Comparison of ENCODE assay signal across 9 mouse cellular contexts in genomic region chr7:142430160-142430678, GRCm38 (mm10). TPM values are rescaled to one million over a fixed set of nuclear protein-coding genes. Genes with fewer than 3 reads are reported as not detected.
A peak's percentile ranks its signal among the peaks of the same experiment; 100 is the strongest.
DNase-seq lines count a peak whose midpoint lies in the region; ATAC-seq and TF ChIP-seq lines count a peak whose summit lies in the region.
"Had no signal": no experiment of that assay in that cellular context is flagged by ENCODE, and none has a peak within 500 bp of the region (broad histone marks: within the 10 kb centered on the region; RNA-seq: fewer than 3 reads in every experiment).

No protein-coding gene starts in this region.

- no peak overlapping the region for H3K9ac ChIP-seq in kidney, embryonic 16.5 days (replicated peaks; ENCODE audit: low read length)
- no peak overlapping the region for H3K9ac ChIP-seq in embryonic facial prominence, embryonic 12.5 days
- H3K9ac ChIP-seq in heart, postnatal 0 days (replicated peaks; ENCODE audit: low read depth, low read length) = no peak overlapping the region
- peak overlapping the region; percentile 19; the same call in 1 of the 2 replicates for H3K9ac ChIP-seq in limb, embryonic 13.5 days

- H3K4me1 ChIP-seq in kidney, embryonic 16.5 days (ENCODE audit: insufficient read depth, low read length) = peaks cover 45% of the 10 kb centered on the region
- peaks cover 32% of the 10 kb centered on the region for H3K4me1 ChIP-seq in embryonic facial prominence, embryonic 12.5 days
- H3K4me1 ChIP-seq in heart, postnatal 0 days (ENCODE audit: control insufficient read depth, insufficient read depth) = peaks cover 10% of the 10 kb centered on the region; the same call in 1 of the 2 replicates
- peaks cover 62% of the 10 kb centered on the region for H3K4me1 ChIP-seq in limb, embryonic 13.5 days

- no peaks in the 10 kb centered on the region for H3K36me3 ChIP-seq in kidney, embryonic 16.5 days (ENCODE audit: insufficient read depth, low read length)
- no peaks in the 10 kb centered on the region for H3K36me3 ChIP-seq in embryonic facial prominence, embryonic 12.5 days
- H3K36me3 ChIP-seq in heart, postnatal 0 days (replicated peaks; ENCODE audit: control insufficient read depth, insufficient read depth, low read length) = no peaks in the 10 kb centered on the region
- H3K36me3 ChIP-seq in limb, embryonic 13.5 days = no peaks in the 10 kb centered on the region

- TF ChIP-seq CTCF in heart, postnatal 0 days (IDR thresholded peaks at IDR 0.05; ENCODE audit: low read depth) = no peak

- ATAC-seq in kidney, embryonic 16.5 days (ENCODE audit: low FRiP score, low TSS enrichment) = peak; percentile 35
- ATAC-seq in embryonic facial prominence, embryonic 12.5 days (ENCODE audit: insufficient number of reproducible peaks, insufficient read depth, low FRiP score, low TSS enrichment) = peak; percentile 77
- peak; percentile 46; the same call in 1 of the 2 replicates for ATAC-seq in heart, postnatal 0 days (ENCODE audit: insufficient read depth, low read depth)
- peak; percentile 80 for ATAC-seq in limb, embryonic 13.5 days (ENCODE audit: low FRiP score, low read depth)

- H3K4me3 ChIP-seq in kidney, embryonic 16.5 days (ENCODE audit: low read length) = no peak overlapping the region
- no peak overlapping the region for H3K4me3 ChIP-seq in embryonic facial prominence, embryonic 12.5 days
- H3K4me3 ChIP-seq in heart, postnatal 0 days (ENCODE audit: low read depth, low read length) = no peak overlapping the region
- no peak overlapping the region for H3K4me3 ChIP-seq in limb, embryonic 13.5 days
- H3K4me3 ChIP-seq: layer of hippocampus, adult 2 months had no signal

- H3K4me2 ChIP-seq in kidney, embryonic 16.5 days (replicated peaks; ENCODE audit: low read depth, low read length) = no peak overlapping the region
- no peak overlapping the region for H3K4me2 ChIP-seq in embryonic facial prominence, embryonic 12.5 days (replicated peaks)
- H3K4me2 ChIP-seq in heart, postnatal 0 days (ENCODE audit: low read depth, low read length) = no peak overlapping the region
- H3K4me2 ChIP-seq in limb, embryonic 13.5 days (replicated peaks) = peak overlapping the region; percentile 34

- no peak overlapping the region for H3K27ac ChIP-seq in kidney, embryonic 16.5 days (ENCODE audit: low read length)
- H3K27ac ChIP-seq in embryonic facial prominence, embryonic 12.5 days = peak overlapping the region; percentile 69
- H3K27ac ChIP-seq in heart, postnatal 0 days (ENCODE audit: low read depth) = peak overlapping the region; percentile 13; the same call in 1 of the 2 replicates
- peak overlapping the region; percentile 90 for H3K27ac ChIP-seq in limb, embryonic 13.5 days
- H3K27ac ChIP-seq: layer of hippocampus, adult 2 months had no signal

- TF ChIP-seq EP300 in heart, postnatal 0 days (IDR thresholded peaks at IDR 0.05; ENCODE audit: low read depth) = no peak

- no peak for DNase-seq in kidney, adult 11 months
- DNase-seq in heart, postnatal 0 days (ENCODE audit: low spot score) = no peak
- peak; percentile 73 for DNase-seq in right cerebral cortex, postnatal 14 days
- no peak for DNase-seq in spleen, adult 12 weeks (ENCODE audit: low spot score)
- no peak for DNase-seq in adrenal gland, adult (ENCODE audit: inconsistent age in 2 of 2, low spot score in 1 of 2)

- no peaks in the 10 kb centered on the region for H3K27me3 ChIP-seq in kidney, embryonic 16.5 days (ENCODE audit: insufficient read depth, low read length)
- no peaks in the 10 kb centered on the region for H3K27me3 ChIP-seq in embryonic facial prominence, embryonic 12.5 days
- H3K27me3 ChIP-seq in heart, postnatal 0 days (ENCODE audit: control insufficient read depth, insufficient read depth, low read length) = no peaks in the 10 kb centered on the region
- no peaks in the 10 kb centered on the region for H3K27me3 ChIP-seq in limb, embryonic 13.5 days

- H3K9me3 ChIP-seq in kidney, embryonic 16.5 days (ENCODE audit: low read length) = no peaks in the 10 kb centered on the region
- no peaks in the 10 kb centered on the region for H3K9me3 ChIP-seq in embryonic facial prominence, embryonic 12.5 days
- H3K9me3 ChIP-seq in heart, postnatal 0 days (replicated peaks; ENCODE audit: control insufficient read depth, low read length) = no peaks in the 10 kb centered on the region
- no peaks in the 10 kb centered on the region for H3K9me3 ChIP-seq in limb, embryonic 13.5 days

- 40% methylated on average over 12 of the region's 12 CpGs for whole genome bisulfite sequencing in kidney, embryonic 16.5 days
- WGBS in embryonic facial prominence, embryonic 12.5 days = 33% methylated on average over 12 of the region's 12 CpGs
- 31% methylated on average over 11 of the region's 12 CpGs for WGBS in heart, postnatal 0 days
- WGBS in limb, embryonic 13.5 days = 41% methylated on average over 12 of the region's 12 CpGs

RNA-seq across cellular contexts. Expression of gene Syt8, which starts 4.4 kb away (rescaled TPM):
- 2.3 and 4.0 TPM in 2 replicates for polyA plus RNA-seq in kidney, embryonic 16.5 days (2015; fragmentation: Nextera tagmentation; extraction: Ambion mirVana)
- polyA plus RNA-seq in embryonic facial prominence, embryonic 12.5 days (2016; fragmentation: Nextera tagmentation; extraction: Ambion mirVana) = 0.35 TPM in 1 of 2 replicates, not detected in the other
- total RNA-seq in heart, postnatal 0 days (2014; rRNA removed; ENCODE audit: low replicate concordance) = 18.0 TPM in 1 of 2 replicates, not detected in the other
- 0.10 TPM in 1 of 2 replicates, not detected in the other for polyA plus RNA-seq in heart, postnatal 0 days (2015; fragmentation: Nextera tagmentation; extraction: Ambion mirVana)
- polyA plus RNA-seq in limb, embryonic 13.5 days (2015; fragmentation: Nextera tagmentation; extraction: Ambion mirVana) = 1.2 and 1.4 TPM in 2 replicates
- total RNA-seq: layer of hippocampus, adult 2 months had no signal

RNA-seq across cellular contexts. Expression of gene Tnni2, which starts 11.4 kb away (rescaled TPM):
- 11.9 and 12.0 TPM in 2 replicates for polyA plus RNA-seq in kidney, embryonic 16.5 days (2015; fragmentation: Nextera tagmentation; extraction: Ambion mirVana)
- 7.1 and 9.6 TPM in 2 replicates for polyA plus RNA-seq in embryonic facial prominence, embryonic 12.5 days (2016; fragmentation: Nextera tagmentation; extraction: Ambion mirVana)
- not detected in 2 replicates for total RNA-seq in heart, postnatal 0 days (2014; rRNA removed; ENCODE audit: low replicate concordance)
- 8.9 and 9.9 TPM in 2 replicates for polyA plus RNA-seq in heart, postnatal 0 days (2015; fragmentation: Nextera tagmentation; extraction: Ambion mirVana)
- polyA plus RNA-seq in limb, embryonic 13.5 days (2015; fragmentation: Nextera tagmentation; extraction: Ambion mirVana) = 45.2 and 47.5 TPM in 2 replicates
- total RNA-seq: layer of hippocampus, adult 2 months had no signal

RNA-seq across cellular contexts. Expression of gene Lsp1, which starts 30.4 kb away (rescaled TPM):
- polyA plus RNA-seq in kidney, embryonic 16.5 days (2015; fragmentation: Nextera tagmentation; extraction: Ambion mirVana) = 141 and 156 TPM in 2 replicates
- polyA plus RNA-seq in embryonic facial prominence, embryonic 12.5 days (2016; fragmentation: Nextera tagmentation; extraction: Ambion mirVana) = 24.5 and 24.7 TPM in 2 replicates
- total RNA-seq in heart, postnatal 0 days (2014; rRNA removed; ENCODE audit: low replicate concordance) = 20.8 and 84.4 TPM in 2 replicates
- 47.7 and 53.1 TPM in 2 replicates for polyA plus RNA-seq in heart, postnatal 0 days (2015; fragmentation: Nextera tagmentation; extraction: Ambion mirVana)
- 46.3 and 49.8 TPM in 2 replicates for polyA plus RNA-seq in limb, embryonic 13.5 days (2015; fragmentation: Nextera tagmentation; extraction: Ambion mirVana)

RNA-seq across cellular contexts. Expression of gene Ctsd, which starts 42.4 kb away (rescaled TPM):
- polyA plus RNA-seq in kidney, embryonic 16.5 days (2015; fragmentation: Nextera tagmentation; extraction: Ambion mirVana) = 398 and 453 TPM in 2 replicates
- 208 and 210 TPM in 2 replicates for polyA plus RNA-seq in embryonic facial prominence, embryonic 12.5 days (2016; fragmentation: Nextera tagmentation; extraction: Ambion mirVana)
- 1,049 and 1,105 TPM in 2 replicates for total RNA-seq in heart, postnatal 0 days (2014; rRNA removed; ENCODE audit: low replicate concordance)
- polyA plus RNA-seq in heart, postnatal 0 days (2015; fragmentation: Nextera tagmentation; extraction: Ambion mirVana) = 484 and 489 TPM in 2 replicates
- polyA plus RNA-seq in limb, embryonic 13.5 days (2015; fragmentation: Nextera tagmentation; extraction: Ambion mirVana) = 228 and 241 TPM in 2 replicates

RNA-seq across cellular contexts. Expression of gene Gm49369, which starts 47.8 kb away (rescaled TPM):
- 4.4 TPM in 1 of 2 replicates, not detected in the other for polyA plus RNA-seq in kidney, embryonic 16.5 days (2015; fragmentation: Nextera tagmentation; extraction: Ambion mirVana)
- polyA plus RNA-seq in embryonic facial prominence, embryonic 12.5 days (2016; fragmentation: Nextera tagmentation; extraction: Ambion mirVana) = 0.67 TPM in 1 of 2 replicates, not detected in the other
- not detected in 2 replicates for total RNA-seq in heart, postnatal 0 days (2014; rRNA removed; ENCODE audit: low replicate concordance)
- polyA plus RNA-seq in heart, postnatal 0 days (2015; fragmentation: Nextera tagmentation; extraction: Ambion mirVana) = 0.85 TPM in 1 of 2 replicates, not detected in the other
- polyA plus RNA-seq in limb, embryonic 13.5 days (2015; fragmentation: Nextera tagmentation; extraction: Ambion mirVana) = not detected in 2 replicates
